Mouse (Mus musculus): Measurements from ENCODE around the gene Lpo.

DNA sequence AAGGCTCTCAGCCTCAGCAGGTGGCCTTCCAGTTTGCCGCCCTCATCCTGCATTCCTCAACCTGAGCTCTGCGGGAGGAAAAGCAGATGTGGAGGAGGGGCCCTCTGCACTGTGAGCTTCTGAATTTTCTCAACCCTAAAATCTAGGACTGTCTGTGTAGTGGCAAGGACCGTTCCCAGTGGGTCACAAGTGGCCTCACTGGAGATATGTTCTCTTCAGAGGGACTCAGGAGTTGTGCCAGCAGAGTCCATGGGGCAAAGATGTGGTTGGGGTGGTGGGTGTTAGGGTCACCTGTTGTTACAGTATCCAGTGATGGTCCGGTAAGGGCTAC, 10.7 kb downstream of the Lpo start:
- TF ChIP-seq CTCF (IDR thresholded peaks at IDR 0.05; ENCODE audit: low read depth, low read length) (no peak), POLR2A (IDR thresholded peaks at IDR 0.05; ENCODE audit: extremely low read depth, insufficient read depth, low read length) (no peak)
